Mouse (Mus musculus) adrenal gland, postnatal 36 days (tissue): ENCODE measurements around the gene Ccdc57. TPM values are rescaled to one million over a fixed set of nuclear protein-coding genes. Genes with fewer than 3 reads are reported as not detected.
"Not testable (repeated sequence)": the region's sequence is repeated elsewhere in the genome, so short reads cannot be mapped to it uniquely, and the experiment has no call there.

Source experiments
- DNase-seq, 2 experiments: peaks; one replicate each; pipeline ENCODE4 v3.0.0; 2021; ENCODE audit warnings: mixed read lengths in 1 of 2
- total RNA-seq, 2 experiments: library from RNA; stranded (reverse); gene quantifications; 2 replicates each; pipeline ENCODE4 v1.2.3; 2021

The Ccdc57 gene
- total RNA-seq, 2 experiments from 2014 or later = 10.6 to 22.0 TPM

DNA sequence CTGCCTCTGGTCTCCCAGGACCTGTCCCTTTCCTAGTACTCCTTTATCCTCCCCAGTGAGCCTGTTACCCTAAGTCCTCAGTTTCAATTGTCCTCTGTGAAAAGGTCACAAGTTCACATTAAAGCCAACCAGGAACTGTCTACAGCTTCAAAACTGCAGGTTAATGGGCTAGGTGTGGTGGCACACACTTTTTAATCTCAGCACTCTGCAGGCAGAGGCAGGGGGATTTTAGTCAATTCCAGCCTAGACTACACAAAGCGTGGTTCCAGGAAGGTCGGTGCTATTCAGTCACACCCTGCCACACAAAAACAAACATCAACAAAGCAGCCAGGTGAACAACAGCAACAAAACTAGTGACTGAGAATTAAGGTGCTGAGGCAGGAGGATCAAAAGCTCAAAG is 81.1 kb downstream of the Ccdc57 start:
- no peak for DNase-seq

DNA sequence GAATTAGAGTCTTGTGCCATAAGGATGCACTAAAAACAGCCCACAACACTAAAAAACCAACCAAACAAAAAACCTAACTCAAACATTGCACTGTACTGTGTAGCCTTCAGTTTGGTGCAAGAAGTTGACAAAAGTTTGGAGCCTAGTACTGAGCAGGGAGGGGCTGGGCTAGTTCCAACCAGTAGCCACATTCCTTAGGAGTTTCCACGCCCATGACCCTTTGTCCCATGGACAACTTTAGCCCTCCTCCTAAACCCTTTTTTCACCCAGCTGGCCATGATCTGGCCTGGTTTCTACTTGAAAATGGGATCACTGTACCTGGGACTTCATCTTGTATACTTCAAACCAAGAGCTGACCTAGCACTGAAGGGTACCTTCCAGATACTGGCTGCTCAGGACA is 81.5 kb downstream of the Ccdc57 start:
- peak in 1 of 2 experiments; percentile 45 for DNase-seq

DNA sequence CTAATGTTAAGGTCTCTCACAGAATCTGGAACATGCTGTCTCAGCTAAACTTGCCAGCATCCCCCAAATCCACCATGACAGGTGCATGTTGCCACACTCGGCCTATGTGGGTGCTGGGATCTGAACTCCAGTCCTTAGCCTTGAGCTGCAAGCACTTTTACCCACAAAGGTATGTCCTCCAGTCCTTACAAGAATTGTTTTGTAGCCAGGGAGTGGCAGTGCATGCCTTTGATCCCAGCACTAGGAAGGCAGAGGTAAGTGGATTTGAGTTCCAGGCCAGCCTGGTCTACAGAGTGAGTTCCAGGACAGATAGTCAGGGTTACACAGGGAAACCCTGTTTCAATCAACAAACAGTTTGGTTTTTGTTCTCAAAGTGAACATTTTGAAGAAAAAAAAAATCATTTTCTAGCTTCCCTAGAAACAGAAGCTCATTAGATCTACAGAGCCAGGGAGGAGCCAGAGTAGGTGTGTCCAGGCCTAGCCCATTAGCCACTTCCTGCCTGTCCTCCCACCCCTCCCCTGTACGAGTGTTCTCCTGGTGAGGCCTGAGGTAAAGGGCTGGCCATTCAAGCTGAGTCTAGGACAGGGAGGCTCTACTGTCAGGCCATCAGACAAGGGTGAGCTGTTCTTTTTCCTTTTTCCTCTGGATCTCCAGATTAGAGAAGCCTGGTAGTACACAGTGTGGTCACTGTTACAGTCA is 82.2 kb downstream of the Ccdc57 start:
- no peak for DNase-seq

DNA sequence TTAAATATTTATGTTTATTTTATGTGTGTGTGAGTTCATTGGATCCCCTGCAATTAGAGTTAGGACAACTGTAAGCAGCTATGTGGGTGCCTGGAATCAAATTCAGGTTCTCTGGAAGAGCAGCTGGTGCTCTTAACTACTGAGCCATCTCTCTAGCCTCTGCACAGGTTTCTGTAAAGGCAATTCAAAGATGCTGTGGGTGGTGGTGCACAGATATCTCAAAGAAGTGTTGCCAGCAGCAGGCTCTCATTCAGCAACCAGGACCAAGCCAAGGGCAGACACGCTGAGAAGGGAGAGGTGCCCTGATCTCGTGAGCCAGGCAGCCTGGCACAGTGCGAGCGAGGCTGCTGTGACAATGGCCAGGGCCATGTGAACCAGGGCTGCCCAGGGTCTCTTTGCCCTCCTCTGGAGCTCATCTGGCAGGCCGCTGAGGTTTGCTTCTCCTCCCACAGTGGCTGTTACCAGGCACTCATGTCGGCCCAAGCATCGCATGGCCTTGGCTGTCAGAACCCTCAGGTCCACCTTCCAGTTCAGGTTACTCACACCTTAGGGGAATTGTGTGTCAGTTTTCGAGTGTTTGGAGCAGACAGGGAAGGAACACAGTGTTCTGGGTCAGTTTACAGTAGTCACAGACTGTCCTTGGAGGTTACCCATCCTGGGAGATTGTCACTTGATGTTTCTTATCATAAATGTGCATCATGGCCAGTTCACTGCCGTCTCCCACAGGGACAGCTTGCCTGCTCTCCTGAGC is 85.8 kb downstream of the Ccdc57 start:
- peak in 1 of 2 experiments; percentile 22 for DNase-seq

DNA sequence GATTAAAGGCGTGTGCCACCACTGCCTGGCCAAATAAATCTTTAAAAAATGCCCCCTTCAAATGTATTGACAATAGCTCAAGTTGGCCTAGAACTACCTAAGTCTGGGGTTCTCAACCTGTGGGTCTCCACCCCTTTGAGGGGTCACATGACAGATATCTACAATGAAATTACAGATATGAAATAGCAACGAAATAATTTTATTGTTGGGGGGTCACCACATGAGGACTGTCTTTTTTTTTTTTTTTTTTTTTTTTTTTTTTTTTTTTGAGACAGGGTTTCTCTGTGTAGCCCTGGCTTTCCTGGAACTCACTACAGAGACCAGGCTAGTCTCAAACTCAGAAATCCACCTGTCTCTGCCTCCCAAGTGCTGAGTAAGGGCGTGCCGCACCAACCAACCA is 88.3 kb downstream of the Ccdc57 start:
- DNase-seq = no peak

DNA sequence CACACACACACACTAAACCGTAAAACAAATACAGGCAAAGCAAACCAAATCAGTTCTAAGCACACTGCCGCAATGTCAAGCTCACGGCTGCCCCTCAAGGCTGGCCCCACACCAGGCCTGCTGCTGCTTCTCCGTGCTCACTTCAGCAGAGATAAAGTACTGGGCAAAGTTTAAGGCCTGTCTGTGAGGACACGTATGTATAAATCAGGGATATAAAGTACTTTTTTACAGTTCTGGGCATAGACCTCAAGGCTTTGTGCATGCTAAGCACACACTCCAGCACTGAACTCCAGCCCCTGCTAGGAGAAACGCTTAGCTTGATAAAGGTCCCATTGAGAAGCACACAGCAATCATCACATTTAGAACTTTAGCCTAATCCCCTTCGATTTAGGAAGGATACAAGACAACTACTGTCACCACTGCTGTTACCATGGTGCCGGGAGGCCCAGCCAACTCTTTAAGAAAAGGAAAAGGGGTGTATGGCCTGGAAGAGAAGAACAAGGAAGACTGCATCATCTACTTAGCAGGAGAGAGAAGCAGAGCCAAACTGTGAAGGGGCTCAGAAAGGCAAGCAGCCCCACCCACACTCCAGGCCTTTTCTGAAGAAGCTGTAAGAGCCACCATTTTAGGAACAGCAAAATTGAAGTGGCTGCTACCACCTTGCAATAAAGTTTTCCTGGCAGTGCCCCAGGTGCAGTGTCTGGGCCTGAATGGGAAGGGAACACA is 99.0 kb downstream of the Ccdc57 start:
- DNase-seq = no peak

DNA sequence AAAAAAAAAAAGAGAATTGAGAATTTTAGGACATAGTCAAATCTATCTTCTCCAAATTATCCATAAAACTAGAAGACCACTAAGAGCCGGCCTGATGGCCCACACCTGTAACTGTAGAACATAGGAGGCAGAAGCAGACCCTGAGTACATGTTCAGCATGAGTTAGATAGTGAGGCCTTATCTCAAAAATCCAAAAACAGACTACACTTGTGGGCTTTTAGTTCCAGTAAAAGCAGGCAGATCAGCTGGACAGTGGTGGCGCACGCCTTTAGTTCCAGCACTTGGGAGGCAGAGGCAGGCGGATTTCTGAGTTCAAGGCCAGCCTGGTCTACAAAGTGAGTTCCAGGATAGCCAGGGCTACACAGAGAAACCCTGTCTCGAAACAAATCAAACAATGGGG is 99.7 kb downstream of the Ccdc57 start:
- DNase-seq = not testable (repeated sequence)

DNA sequence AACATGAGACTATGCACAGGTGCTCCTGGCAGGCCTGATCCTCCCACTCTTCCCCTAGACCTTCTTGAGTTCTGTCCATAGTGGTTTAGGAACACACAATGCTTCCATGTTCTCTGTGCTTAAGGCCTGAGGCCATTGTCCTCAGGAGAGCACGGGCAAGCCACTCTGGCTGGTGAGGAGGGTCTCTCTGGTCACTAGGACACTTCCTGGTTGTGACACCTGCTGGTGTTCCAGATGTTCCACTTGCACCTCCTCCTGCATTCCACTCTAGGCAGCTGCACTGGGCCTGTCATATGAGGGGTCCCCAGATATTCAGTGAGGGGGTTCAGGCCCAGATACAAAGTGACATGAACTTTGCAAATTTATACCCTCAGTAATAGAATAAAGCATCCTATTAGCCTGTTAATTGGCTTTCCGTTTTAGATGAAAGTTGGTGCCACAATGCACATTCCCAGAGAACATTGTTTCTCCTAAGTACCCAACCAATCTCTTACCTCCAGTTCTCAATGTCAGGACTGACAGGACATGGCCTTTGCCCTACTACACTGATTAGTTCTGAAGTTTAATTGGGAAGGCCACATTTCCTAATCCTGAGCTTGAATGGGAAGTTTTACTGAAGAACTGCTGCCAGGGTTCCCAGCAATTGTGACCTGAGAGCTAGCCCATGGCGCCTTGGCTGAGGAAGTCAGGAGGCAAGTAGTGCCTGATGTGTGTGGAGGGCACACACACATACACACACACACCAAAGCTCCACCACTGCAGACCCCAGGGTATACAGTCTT is 100.8 kb downstream of the Ccdc57 start:
- DNase-seq = peak in 1 of 2 experiments; percentile 29

DNA sequence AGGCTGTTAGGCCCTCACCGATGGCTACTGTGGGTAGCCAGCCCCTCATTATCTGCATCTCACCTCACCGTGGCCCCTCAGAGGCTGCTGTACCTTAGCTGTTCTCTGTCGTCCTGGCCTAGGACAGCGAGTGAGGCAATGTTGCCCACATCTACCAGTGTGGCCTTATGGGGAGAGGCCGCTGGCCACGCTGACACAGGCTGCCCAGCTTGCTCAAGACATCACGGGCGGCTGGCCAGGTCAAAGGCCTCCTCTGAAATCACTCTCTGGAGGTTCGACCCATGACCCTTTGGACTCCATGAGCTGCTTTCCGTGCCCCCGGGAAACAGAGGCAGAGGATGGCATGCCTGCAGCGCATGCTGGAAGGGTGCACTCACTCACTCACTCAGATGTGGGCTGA is 102.0 kb downstream of the Ccdc57 start:
- DNase-seq = peak; percentile 59 to 66

DNA sequence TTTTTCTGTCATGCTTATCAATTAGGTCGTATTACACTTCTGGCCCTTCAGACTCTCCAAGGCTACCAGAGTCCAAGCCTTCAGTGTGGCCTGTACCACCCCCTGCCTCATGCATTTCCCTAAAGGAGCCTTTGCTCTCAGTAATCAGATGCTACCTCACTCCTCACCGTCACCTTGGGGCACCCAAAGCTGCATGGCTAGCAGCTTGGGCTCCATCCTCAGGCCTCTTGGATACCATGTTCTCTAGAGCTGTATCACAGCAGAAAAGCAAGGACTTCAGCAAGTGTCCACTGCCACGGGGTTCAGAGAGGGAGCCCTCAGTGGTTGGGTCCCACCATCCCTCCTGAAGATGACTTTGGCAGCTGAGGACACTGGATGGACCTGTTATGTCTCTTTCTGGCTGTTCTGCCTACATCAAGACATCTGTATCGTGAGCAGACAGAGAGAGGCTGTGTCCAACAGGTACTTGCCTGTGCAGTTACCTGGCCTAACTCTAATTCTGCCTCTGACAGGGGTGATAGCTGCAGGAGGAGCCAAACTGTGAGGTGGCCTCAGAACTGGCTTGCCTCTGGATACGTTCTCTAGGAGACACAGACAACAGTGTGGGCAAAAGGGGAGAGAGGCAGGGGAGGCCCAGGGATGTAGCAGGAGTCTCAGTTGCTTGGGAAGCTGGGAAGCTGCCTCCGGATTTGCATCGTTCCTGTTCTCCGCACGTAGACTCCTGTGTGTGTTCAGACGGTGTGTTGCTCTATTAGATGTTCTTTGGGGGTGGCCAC is 102.7 kb downstream of the Ccdc57 start:
- no peak for DNase-seq

DNA sequence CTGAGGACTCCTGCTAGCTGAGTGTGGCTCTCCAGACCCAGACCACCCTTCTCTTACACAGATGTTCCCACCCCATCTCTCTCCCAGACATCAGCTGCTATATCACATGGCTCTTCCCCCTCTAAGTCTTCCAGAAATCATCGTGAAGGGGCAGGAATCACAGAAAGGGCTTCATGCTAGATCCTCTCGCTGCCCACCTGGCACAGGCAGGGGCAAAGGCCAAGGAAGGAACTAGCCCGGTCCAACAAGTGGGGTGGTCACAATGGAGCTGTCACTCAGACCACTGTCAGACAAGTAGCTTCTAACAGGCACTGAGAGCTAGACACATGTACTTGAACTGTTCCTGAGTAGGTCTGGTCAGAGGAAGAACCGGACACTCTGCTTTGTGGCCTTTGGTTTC is 104.3 kb downstream of the Ccdc57 start:
- DNase-seq = no peak

DNA sequence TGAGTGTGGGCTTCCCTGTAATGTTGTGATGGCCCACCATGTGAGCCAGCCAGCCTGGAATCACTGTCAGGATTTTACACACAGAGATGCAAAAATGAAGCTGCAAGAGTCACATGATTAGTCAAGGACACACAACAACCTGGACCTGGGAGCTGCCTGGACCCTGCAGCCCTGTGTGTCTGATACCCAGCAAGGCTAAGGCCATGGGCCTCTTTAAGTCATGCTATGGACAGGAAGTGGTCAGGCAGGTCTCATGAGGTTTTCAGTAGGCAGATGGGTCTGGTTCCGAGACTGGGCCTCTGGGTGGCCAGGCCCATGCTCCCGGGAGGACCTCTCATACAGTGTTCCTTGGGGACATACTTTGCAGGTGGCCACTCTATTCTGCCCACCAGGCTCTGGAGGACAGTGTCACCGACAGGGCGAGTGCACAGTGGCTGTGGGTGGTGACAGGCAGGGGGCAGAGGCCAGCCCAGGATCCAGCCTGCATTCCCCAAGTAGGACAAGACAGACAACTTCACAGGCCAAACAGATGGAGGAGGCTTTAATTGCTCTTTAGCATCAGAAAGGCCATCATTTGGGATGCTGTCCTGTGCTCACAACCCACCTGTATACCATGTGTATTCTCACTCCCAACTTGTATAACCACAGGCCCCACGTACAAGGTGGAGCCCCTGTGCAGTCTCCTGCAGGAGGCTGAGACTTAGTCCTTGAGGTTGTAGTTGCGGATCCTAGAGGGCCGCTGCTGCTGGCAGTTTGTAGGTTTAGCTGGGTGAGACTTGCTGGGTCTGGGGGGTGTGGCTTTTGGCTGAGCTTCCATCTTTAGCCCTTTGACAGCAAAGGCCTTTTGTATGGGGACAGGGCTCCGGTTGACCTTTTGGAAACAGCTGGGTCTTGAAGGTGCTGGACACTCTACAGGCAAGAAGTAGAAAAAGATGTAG is 106.4 kb downstream of the Ccdc57 start:
- no peak for DNase-seq

DNA sequence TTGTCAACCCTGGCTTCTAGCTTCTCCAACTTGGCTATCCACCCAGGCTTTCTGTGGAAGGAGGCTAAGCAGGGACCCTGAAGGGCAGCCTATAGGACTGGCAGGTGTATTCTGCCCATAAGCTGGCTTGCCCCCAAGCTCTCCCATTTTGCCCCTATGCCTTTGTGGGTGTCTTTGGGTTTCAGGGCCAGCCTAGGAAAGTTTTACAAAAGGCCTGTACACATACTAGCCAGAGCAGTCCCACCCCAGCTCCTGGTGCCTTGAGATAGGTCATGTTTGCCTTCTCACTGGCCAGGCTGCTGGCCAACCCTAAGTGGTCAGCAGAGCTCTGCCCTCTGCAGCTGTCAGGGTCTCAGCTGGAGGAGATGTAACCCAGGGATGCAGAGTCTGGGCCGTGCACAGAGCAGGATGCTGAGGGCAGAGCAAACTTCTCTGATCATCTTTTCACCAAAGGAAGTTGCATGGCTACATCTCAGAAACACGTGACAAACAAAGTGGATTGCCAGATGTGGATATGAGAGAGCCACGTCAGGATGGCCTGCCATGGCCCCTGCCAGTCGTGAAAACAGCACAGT is 107.3 kb downstream of the Ccdc57 start:
- no peak for DNase-seq

DNA sequence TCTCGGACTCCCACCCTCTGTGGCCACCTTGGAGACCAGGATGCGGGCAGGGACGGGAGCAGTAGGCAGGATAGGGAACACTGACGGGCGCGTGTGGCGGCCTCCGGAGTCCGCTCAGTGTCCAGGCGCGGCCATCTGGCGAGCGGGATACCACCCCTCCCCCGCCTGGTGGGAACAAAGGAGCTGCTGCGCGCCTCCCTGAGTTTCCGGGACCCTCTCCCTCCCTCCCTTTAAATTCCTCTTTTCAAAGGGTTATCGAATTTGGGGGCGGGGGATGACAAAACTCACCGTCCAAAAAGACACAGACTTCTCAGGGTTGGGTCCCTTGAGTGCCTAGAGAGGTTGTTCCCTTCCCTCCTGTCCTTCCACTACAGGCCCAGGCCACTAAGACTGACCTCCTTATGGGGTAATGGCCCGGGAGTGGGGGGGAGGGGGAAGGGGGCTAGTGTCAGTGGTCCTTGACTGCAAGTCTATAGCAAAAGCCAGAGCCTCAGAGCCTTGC is 107.8 kb downstream of the Ccdc57 start:
- DNase-seq = no peak

DNA sequence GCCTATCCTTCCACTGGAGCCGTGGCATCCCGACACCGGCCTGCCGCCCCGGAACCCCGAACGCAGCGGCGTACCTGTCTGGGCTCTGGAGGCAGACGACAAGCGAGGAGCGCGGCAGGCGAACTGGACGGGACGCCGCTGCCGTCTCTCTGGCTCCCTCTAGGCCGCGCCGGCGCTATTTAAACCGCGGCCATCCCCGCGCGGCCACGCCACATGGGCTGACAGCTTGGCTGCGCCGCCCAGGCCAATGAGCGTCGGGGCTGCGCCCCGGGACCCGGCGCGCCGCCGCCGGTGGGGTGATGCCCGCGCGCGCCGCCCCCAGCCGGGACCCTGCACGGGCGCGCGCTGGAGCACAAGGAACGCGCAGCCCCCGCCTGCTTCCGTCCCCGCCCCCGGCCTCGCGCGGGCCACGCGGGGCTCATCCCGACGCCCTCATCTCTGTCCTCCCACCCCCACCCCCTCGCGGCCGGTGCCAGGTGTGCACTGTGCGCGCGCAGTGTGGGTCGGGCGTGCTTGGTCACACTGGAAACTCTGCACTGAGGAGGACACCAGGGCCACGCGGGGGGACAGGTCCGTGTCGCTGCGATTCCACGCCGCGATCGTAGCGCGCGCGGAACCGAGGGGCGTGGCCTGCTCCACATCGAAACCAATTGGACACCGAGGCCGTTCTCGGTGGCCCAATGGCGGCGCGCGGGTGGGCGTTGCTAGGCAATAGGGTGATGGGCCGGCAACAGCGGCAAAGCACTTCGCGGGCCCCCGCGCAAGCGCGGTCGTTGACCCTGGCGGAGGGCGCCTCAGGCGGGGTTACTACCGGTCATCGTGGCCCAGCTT is 108.5 kb downstream of the Ccdc57 start, which contains the start of gene Fasn:
Gene Fasn, minus strand, starts transcription at position 592 of the 831 bp plus-strand sequence.
- DNase-seq = peak; percentile 98

DNA sequence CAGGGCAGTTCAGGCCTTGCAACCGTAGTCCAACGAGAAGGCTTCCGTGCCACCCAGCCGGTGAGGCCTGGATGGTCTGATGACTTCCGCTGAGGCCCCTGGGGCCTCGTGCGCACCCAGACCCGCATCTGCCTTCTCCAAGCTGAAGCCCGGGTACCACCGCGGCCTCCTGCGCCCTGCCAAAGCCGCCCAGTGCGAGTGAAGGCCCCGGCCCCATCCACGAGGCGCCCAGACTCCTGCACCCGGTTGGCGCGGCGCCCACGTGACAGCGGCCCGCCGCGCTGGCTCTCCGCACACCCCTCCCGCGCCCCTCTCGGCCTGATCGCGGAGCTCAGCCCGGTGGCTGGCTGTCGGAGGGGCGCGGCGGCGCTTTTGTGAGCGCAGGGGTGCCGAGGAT is 109.1 kb downstream of the Ccdc57 start:
- peak; percentile 71 to 81 for DNase-seq

DNA sequence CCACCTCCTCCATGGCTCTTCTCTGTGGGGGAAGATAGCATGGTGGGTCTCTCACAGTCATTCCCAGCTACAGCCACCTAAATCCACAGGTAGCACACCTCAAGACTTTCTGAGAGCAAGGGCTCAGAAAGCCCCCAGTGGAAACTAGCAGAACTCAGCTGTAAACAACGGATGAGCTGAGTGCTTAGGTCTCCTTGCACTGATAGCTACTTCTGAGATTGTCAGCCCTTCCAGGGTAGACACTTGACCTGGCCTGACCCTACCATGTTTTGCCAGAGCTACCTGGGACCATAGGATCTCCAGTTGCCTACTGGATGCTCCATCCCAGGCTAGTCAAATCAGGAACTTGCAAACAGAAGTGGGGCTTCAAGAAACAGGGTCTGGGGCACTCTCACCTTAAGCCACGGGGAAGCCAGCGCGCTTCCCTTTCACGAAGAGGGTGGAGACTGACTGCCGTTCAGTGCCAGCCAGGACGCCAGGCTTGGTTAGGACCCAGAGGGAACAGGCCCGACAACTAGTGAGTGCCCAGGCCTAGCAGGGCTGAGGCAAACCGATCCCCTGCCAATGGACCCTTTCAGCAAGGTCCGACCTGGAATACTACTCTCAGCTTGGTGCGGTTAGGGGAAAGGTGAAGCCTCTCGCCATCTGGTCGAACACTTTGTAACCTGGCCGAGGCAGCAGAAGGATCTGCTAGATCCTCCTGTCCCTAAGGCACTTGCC is 109.7 kb downstream of the Ccdc57 start:
- peak; percentile 52 to 53 for DNase-seq

DNA sequence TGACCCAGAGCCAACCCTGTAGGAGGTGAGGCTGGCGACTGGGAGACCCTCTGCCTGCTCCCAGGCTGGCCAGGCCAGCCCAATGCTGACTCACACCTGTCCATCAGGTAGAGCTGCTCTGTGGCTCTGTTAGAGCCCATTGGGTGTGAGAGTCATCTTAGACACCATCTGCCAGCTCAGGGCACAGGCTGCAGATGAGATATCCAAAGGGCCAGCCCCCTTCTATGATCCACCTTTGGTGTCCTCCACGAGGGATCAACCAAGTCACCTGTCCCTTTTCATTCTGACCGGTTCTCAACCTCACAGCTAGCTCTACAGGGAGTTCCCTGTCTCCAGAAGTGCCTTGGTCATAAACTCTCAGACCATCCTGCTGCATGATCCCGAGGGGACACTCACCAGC is 110.4 kb downstream of the Ccdc57 start:
- no peak for DNase-seq
